Mouse (Mus musculus) G1E (cell line): ENCODE data around the gene Hspd1.

Experiments
- CTCF ChIP-seq: IDR thresholded peaks from 2 replicates; pipeline ENCODE4 v1.5.1; 2012; ENCODE audit warnings: low read depth, low read length, inconsistent platforms, mixed read lengths
- GATA2 ChIP-seq: IDR thresholded peaks from 2 replicates; pipeline ENCODE4 v1.6.1; 2012; ENCODE audit warnings: low read depth, low read length, inconsistent platforms, borderline replicate concordance

DNA sequence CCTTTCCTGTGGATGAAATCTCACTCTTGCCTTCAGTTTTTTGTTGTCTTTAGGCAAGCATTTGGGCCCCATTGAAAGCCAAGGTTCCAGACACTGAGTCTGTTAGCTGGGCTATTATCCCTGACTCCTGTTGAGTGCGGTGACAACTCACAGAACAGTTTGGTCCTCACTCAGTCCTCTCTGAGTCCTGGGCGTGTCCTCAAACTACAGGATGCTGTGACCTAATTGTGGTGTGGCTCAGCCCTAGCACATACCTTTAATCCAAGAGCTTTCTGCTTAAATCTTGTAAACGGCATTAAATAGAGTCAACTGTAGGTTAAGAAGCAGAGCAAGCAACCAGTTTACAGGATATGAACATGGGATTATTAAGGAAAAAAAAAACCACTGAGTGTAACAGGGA, 44.9 kb downstream of the Hspd1 start:
- no peak for TF ChIP-seq CTCF
- TF ChIP-seq GATA2: no peak
